Mouse (Mus musculus): ENCODE measurements around the gene Abhd12b.

DNA sequence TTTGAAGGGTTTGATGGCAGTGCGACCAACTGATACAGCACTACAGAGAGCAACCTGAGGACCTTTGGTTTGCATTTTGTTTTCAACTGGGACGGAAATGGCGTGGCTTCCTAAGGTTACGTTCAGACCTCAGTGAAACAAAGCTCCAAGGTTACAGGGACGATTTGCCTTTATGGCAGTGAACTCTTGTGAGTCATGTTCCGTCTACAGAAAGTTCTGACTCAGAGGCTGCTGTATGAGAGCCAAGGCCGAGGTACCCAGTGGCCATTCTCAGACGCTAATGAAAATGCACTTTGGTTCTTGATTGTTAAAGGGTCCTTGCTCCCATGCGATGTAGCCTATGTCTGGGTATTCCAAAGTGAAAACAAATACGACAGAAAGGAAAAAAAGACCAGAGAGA is 36.8 kb upstream of the Abhd12b start:
- TF ChIP-seq CTCF (IDR thresholded peaks at IDR 0.05; ENCODE audit: insufficient read depth, low read depth, low read length) (no peak), POLR2A (IDR thresholded peaks at IDR 0.05; ENCODE audit: insufficient read depth, low read depth, low read length) (no peak)
